Mouse (Mus musculus): Measurements from ENCODE around the gene 1700080E11Rik.
"Not testable (repeated sequence)": the region's sequence is repeated elsewhere in the genome, so short reads cannot be mapped to it uniquely, and the experiment has no call there.

The 1700080E11Rik gene

GRCm38 (mm10) chr9:105144992-105145391, at the start of gene 1700080E11Rik:
Gene 1700080E11Rik (minus strand): TSS chr9:105145092.
- no peak for DNase-seq (ENCODE audit: low spot score)

- DNase-seq (ENCODE audit: low spot score), result no peak
Measured at GRCm38 (mm10) chr9:105186725-105187124, 41.8 kb upstream of the 1700080E11Rik start.

- no peak for DNase-seq (ENCODE audit: low spot score)
Measured at GRCm38 (mm10) chr9:105182392-105182791, 37.5 kb upstream of the 1700080E11Rik start.

GRCm38 (mm10) chr9:105139204-105139603, 5.7 kb downstream of the 1700080E11Rik start:
- no peak for DNase-seq (ENCODE audit: low spot score)

- no peak for DNase-seq (ENCODE audit: low spot score)
Measured at GRCm38 (mm10) chr9:105136404-105136803, 8.5 kb downstream of the 1700080E11Rik start.

GRCm38 (mm10) chr9:105134536-105134935, 10.4 kb downstream of the 1700080E11Rik start:
- no peak for DNase-seq (ENCODE audit: low spot score)

GRCm38 (mm10) chr9:105132002-105132367, 12.9 kb downstream of the 1700080E11Rik start:
- DNase-seq (ENCODE audit: low spot score), result no peak

- peak; percentile 82 for DNase-seq (ENCODE audit: low spot score)
Measured at GRCm38 (mm10) chr9:105131253-105132001, 13.5 kb downstream of the 1700080E11Rik start, which contains the start of gene Nudt16. Gene Nudt16 (minus strand): TSS chr9:105131824.

- no peak for DNase-seq (ENCODE audit: low spot score)
Measured at GRCm38 (mm10) chr9:105130331-105130730, 14.6 kb downstream of the 1700080E11Rik start.

- not testable (repeated sequence) for DNase-seq (ENCODE audit: low spot score)
Measured at GRCm38 (mm10) chr9:105125206-105125605, 19.7 kb downstream of the 1700080E11Rik start.

- DNase-seq (ENCODE audit: low spot score), result no peak
Measured at GRCm38 (mm10) chr9:105103893-105104292, 41.0 kb downstream of the 1700080E11Rik start.

- DNase-seq (ENCODE audit: low spot score), result no peak
Measured at GRCm38 (mm10) chr9:105101911-105102310, 43.0 kb downstream of the 1700080E11Rik start.

- DNase-seq (ENCODE audit: low spot score), result no peak
Measured at GRCm38 (mm10) chr9:105100807-105101570, 43.9 kb downstream of the 1700080E11Rik start.

All from urinary bladder, postnatal 25 days (tissue).